Mouse (Mus musculus) cerebellum, postnatal 10 days (tissue): ENCODE results near the gene Cpne6.
A peak's percentile ranks its signal among the peaks of the same experiment; 100 is the strongest.

Experiments used
- DNase-seq, 2 experiments: peaks; one replicate each; pipeline ENCODE4 v3.0.0; 2021; ENCODE audit warnings: mixed read lengths in 2 of 2

Gene Cpne6

GRCm38 (mm10) chr14:55510125-55510731 lies at the start of gene Cpne6:
TSS of gene Cpne6 (plus strand) at chr14:55510445.
- peak in 1 of 2 experiments; percentile 32 for DNase-seq

DNA sequence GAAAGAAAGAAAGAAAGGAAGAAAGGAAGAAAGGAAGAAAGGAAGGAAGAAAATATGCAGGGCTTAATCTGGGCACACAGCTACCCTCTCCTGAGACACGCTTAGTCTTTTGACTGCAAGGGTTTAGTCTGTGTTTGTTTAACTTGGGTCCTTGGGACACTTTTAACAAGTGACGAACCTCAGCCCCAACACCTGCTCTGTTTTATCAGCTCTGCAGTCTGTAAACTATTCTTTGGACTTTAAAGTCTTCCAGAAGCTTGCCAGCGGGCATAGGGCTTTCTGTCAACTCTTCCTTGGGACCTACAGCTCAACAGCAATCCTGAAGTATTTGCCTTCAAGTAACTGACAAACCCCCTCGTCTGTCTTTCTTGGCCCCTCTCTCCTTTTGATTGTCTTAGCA lies 48.5 kb upstream of the Cpne6 start:
- DNase-seq: no peak

DNA sequence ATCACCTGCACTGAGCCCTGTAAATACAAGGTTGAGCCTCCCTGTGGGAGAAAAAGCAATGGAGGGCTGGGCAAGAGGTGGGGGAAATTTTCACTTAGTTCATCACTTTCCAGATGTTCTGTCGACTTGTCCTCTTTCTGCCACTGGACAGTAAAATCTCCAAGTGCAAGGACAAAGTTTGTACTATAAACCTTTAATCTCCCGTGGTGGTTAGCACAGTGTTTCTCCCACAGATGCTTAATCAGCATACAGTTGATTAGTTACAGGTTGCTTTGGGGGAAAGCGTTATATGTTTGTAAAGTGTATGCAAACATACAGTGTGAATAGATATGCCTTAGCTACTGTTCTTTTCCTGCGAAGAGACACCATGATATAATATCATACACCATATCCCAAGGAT lies 43.8 kb upstream of the Cpne6 start:
- no peak for DNase-seq

DNA sequence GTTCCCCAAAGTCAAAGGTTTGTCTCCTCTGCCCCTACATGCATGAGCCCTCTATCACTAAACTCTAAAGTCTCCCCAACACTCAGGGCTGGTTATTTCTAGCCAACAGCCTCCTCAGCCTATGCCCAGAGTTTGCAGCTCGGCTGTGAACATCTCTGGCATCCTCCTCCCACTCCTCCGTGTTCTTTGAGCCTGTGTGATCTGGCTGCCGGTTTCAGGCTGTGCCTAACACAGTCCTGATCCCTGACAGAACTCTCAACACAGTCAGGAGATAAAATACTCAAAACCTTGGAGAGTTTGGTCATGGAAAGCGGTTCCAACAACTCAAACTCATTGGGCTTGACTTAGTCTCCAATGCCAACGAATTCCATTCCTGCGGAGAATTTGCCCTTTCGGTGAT lies 43.1 kb upstream of the Cpne6 start:
- no peak for DNase-seq

GRCm38 (mm10) chr14:55468301-55468741 lies 41.9 kb upstream of the Cpne6 start:
- DNase-seq: no peak

DNA sequence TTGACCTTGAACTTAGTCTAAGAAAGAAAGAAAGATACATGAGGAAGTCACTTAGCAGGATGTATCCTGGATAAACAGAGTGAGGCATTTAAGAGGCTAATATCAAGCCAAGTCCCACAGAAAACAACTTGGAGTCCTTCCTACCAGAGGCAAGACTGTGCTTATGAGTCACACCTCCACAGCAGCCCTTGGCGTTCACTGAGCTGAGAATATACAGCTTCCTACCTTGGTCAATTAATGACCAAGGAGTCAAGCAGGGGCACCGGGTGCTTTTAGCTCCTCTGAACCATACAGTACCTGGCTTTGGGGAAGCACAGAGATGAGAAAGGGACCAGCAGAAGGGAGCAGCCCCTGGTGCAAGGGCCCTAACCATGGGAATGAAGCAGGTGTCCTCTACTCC lies 41.2 kb upstream of the Cpne6 start:
- DNase-seq: no peak

GRCm38 (mm10) chr14:55469821-55470220 lies 40.4 kb upstream of the Cpne6 start:
- DNase-seq: no peak

DNA sequence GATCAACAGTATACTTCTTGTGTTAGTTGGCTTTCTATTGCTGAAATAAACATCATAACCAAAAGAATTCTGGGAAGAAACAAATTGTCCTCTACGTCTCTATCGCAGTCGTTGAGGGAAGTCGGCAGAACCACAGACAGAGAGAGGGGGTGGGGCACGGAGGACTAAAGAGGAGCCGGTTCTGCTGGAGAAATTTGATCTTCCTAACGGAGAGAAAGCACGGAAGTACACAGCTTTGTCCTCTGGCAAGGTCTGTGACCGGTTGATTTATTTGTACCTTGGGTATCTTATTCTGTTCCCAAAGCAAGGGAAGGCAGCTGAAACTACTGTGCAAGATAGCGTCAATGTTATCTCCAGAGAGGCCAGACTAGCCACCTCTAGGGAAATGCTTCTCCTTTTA lies 39.4 kb upstream of the Cpne6 start:
- DNase-seq: no peak

GRCm38 (mm10) chr14:55475654-55476053 lies 34.6 kb upstream of the Cpne6 start:
- DNase-seq: no peak

GRCm38 (mm10) chr14:55477421-55477820 lies 32.8 kb upstream of the Cpne6 start:
- no peak for DNase-seq

DNA sequence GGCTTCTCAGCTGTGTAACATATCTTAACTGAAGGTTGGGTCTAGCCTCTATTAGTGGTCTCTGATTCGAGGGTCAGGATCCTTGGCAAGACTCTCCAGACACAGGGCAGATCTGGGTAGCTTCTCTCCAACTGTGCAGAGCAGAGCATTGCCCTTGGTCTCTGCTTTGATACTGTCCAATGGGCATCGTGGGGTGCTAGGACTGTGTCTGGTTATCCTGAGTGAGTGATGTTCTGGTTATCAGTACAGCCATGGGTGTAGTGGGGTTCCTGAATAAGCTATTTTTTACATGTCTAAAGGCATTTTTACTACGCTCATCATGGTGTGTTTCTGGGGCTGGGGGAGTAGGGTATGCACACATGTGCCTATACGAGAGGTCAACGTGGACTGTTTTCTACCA lies 32.4 kb upstream of the Cpne6 start:
- DNase-seq: no peak

DNA sequence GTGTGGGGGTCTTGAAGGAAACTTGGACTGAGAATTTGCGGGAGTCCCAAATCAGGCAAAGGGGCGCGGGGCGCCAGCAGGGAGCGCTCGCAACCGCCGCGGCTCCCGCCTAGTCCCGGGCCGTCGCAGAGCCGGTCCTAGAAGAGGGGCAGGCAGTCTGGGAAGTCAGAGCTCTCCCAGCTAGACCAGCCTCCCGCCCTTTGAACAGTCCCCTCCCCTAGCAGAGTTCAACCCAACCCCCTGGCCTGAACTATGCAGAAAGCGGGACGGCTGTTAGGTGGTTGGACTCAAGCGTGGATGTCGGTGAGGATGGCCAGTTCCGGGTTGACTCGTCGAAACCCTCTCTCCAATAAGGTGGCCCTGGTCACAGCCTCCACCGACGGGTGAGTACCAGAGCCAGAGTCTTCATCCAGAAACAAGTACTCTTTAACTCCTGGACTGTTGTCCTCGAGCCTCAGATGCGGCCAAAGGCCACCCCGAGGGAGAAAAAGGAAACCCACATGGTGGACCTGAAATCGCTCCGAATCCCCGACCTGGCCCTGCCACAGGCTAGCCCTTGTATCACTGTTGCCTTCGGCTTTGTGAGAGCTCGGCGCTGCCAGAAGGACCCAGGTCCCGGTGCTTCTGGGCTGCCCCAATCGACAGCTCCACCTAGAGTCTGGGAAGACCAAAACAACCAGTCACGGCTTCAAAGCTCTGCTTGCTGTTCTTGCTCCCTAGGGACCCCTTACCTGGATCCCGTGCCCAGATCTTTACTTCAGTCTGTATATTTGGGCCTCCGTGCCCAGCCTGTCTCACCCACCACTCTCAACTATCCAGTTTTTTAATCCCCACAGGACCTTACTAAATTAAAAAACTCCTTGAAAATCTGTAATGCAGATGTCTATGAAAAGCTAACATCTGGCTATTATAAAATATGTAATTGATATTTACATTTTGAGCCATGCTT lies 31.3 kb upstream of the Cpne6 start, which contains the start of gene Dhrs4:
TSS of gene Dhrs4 (plus strand) at position 108 of the 949 bp plus-strand sequence.
- peak; percentile 83 to 85 for DNase-seq

- DNase-seq: no peak
Measured at GRCm38 (mm10) chr14:55479629-55480028, 30.6 kb upstream of the Cpne6 start.

DNA sequence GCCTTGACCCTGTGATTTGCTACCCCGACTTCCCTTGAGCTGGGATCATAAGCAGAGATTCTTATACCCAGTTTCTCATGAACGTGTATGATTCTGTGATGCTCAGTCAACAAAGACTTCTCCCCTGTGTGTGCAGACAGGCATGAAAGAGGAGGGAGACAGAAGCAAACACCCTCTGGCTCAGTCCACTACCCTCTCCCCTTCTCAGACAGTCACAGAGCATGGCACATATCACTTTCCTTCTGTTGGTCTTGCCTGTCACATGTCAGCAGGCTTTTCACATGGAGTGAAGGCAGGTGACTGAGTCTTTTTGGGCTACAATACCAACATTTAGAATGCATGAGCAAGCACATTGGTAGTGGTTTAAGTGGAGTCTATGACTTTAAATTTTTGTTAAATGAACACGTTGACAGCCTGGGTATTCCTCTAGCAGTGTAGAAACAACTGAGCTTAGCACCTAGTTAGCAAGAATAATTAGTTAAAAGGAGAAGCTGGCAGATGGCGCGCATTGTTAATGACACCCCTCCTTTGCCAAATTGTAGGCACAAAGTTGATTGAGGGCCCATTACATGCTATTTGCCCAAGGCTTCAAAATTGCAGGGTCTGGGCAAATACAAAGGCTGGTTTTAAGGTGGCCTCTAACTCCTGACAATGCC lies 25.7 kb upstream of the Cpne6 start:
- DNase-seq: peak in 1 of 2 experiments; percentile 49

GRCm38 (mm10) chr14:55486836-55487235 lies 23.4 kb upstream of the Cpne6 start:
- no peak for DNase-seq

DNA sequence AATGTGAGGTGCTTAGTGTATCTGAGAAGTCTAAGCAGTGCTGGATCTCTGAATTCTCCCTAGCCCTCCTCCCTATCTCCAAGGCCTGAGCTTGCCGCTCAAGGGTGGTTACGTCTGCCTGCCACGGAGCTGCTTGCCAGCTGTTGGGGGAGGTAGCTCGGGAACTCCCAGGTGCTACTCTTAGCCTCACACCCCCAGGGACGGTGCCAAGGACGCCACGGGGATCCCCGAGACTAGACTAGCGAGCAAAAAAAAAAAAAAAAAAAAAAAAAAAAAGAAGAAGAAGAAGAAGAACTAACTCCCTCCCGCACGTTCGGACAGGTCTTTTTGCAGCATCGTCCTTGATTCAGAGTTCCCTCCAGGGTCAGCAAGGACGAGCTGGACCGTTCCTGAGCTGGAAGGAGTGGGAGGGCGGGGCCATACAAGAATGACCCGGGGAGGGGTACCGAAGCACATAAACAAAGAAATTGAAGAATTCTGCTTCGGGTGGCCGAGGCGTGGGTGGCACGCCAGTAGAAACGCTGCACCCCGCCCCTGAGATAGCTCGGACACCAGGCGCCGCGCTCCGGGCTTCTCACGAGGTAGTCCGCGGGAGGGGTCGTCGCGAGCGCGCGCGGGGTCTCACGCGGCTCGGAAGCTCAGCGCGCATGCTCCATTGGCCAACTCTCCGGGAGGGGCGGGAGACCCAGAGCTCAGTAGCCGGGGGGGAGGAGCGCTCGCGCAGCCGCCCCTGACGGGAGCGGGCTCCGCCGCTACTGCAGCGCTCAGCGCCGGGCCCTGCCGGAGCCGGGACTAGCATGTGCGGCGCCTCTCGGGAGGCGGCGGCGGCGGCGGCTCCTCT lies 19.7 kb upstream of the Cpne6 start, which contains the start of gene Carmil3:
TSS of gene Carmil3 (plus strand) at position 291 of the 841 bp plus-strand sequence.
- DNase-seq: peak; percentile 94 to 96

- DNase-seq: peak; percentile 80 to 87
Measured at GRCm38 (mm10) chr14:55491291-55491833, 18.9 kb upstream of the Cpne6 start.

DNA sequence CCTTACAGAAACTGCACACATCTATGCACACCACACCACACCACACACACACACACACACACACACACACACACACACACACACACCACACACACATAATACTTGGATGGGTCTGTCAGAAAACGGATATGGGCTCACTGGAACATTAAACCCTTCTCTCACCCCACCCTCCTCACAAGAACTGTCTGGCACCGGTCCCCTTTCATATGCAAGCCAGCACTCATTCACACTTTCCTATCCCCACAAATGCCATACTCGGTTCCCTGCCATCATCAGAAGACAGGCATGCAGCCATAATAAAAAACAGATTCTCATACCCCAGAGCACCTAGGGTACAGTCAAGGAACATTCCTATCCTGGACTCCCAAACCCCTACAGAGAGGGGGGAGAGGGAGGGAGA lies 18.1 kb upstream of the Cpne6 start:
- DNase-seq: peak; percentile 62 to 68

GRCm38 (mm10) chr14:55495509-55496240 lies 14.6 kb upstream of the Cpne6 start:
- DNase-seq: peak; percentile 62 to 72

DNA sequence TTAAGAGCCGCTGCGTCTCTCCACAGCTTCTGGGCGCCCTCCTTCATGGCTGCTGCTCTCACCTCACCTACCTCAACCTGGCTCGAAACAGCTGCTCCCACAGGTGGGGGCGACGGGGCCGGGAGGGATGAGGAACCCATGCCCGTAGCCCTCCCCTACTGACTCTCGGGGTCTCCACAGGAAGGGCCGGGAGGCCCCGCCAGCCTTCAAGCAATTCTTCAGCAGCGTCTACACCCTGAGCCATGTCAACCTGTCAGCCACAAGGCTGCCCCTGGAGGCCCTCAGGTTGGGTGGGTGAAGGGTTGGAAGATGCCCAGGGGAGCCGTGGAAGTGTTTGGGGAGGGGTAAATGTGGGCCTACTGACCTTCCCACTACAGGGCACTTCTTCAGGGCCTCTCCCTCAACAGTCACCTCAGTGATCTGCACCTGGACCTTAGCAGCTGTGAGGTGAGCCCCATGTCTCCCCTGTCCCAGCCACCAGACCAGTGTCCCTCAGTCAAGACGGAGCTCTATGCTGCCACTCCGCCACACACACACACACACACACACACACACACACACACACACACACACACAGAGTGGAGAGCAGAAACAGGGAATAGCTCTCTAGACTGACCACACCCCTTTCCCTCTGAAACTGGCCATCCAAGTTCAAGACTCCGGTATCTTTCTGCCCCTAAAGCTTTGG lies 13.3 kb upstream of the Cpne6 start:
- DNase-seq: peak in 1 of 2 experiments; percentile 33

DNA sequence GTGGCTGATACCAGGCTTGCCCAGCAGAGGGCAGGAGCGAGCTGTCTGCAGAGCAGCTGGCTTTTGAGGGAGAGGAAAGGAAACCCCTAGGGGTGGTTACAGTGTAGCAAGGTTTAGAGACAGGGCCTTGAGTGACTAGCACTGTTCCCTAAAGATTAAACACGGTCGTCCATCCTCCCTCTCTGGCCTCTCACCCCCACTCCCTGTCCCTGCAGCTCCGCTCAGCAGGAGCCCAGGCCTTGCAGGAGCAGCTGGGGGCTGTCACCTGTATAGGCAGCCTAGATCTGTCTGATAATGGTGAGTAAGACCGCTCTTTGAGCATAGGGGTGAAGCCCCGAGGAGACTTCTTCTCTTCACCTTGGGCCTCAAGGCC lies 12.8 kb upstream of the Cpne6 start:
- DNase-seq: peak; percentile 96 to 98
